In the genomic region with DNA sequence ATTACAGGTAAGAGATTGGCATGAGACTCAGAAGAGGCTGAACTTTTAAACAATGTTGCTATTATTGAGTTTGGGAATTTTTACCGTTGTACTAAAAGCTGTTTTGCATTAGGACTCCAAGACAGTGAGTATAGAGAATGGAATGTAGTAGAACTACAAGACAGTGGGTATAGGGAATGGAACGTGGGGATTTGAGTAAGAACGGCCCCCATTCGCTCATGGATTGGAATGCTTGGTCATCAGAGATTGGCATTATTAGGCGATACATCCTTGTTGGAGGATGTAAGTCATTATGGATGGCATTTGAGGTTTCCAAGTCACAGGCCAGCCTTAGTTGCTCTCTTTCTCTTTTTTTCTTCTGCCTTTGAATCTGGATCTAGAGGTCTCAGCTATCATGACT, we compare ENCODE assay signal across 26 mouse cellular contexts.
"Had no signal": no experiment of that assay in that cellular context is flagged by ENCODE, and none has a peak within 500 bp of the region (broad histone marks: within the 10 kb centered on the region; RNA-seq: fewer than 3 reads in every experiment).

No protein-coding gene starts in this region.

- H3K4me3 ChIP-seq: gastrocnemius, adult 2 months; heart, embryonic 13.5 days; heart, embryonic 15.5 days; hindbrain, embryonic 13.5 days; hindbrain, embryonic 15.5 days; layer of hippocampus, adult 2 months; left cerebral cortex, adult 2 months; limb, embryonic 10.5 days; limb, embryonic 12.5 days; liver, embryonic 13.5 days; liver, embryonic 15.5 days had no signal

- H3K27ac ChIP-seq: gastrocnemius, adult 2 months; heart, embryonic 13.5 days; heart, embryonic 15.5 days; hindbrain, embryonic 13.5 days; hindbrain, embryonic 15.5 days; hindbrain, postnatal 0 days; layer of hippocampus, adult 2 months; left cerebral cortex, adult 2 months; limb, embryonic 10.5 days; limb, embryonic 12.5 days; liver, embryonic 13.5 days; liver, embryonic 15.5 days had no signal

- H3K27me3 ChIP-seq: heart, embryonic 13.5 days; heart, embryonic 15.5 days; hindbrain, embryonic 13.5 days; hindbrain, embryonic 15.5 days; limb, embryonic 12.5 days; liver, embryonic 13.5 days; liver, embryonic 15.5 days had no signal

- H3K9me3 ChIP-seq: heart, embryonic 13.5 days; heart, embryonic 15.5 days; hindbrain, embryonic 13.5 days; hindbrain, embryonic 15.5 days; limb, embryonic 10.5 days; limb, embryonic 12.5 days; liver, embryonic 13.5 days; liver, embryonic 15.5 days had no signal

- DNase-seq: gastrocnemius, adult 2 months; gastrocnemius, postnatal 10 days; gastrocnemius, postnatal 25 days; heart, adult 18-20 months; heart, postnatal 14 days; heart, postnatal 36 days; kidney, adult 18-20 months; kidney, adult 8-10 months; kidney, postnatal 10 days; kidney, postnatal 25 days; kidney, postnatal 4 days; liver; liver, embryonic 13.5 days had no signal

- H3K9ac ChIP-seq: heart, embryonic 13.5 days; heart, embryonic 15.5 days; hindbrain, embryonic 13.5 days; hindbrain, embryonic 15.5 days; limb, embryonic 12.5 days; liver, embryonic 13.5 days; liver, embryonic 15.5 days had no signal

- H3K4me1 ChIP-seq: heart, embryonic 13.5 days; heart, embryonic 15.5 days; hindbrain, embryonic 13.5 days; hindbrain, embryonic 15.5 days; limb, embryonic 10.5 days; limb, embryonic 12.5 days; liver, embryonic 13.5 days; liver, embryonic 15.5 days had no signal

- H3K4me2 ChIP-seq: heart, embryonic 11.5 days; heart, embryonic 13.5 days; heart, embryonic 15.5 days; hindbrain, embryonic 13.5 days; hindbrain, embryonic 15.5 days; limb, embryonic 12.5 days; liver, embryonic 11.5 days; liver, embryonic 13.5 days; liver, embryonic 15.5 days had no signal

- H3K36me3 ChIP-seq: heart, embryonic 13.5 days; heart, embryonic 15.5 days; hindbrain, embryonic 13.5 days; hindbrain, embryonic 15.5 days; limb, embryonic 10.5 days; limb, embryonic 12.5 days; liver, embryonic 13.5 days; liver, embryonic 15.5 days had no signal

- ATAC-seq: hindbrain, postnatal 0 days; intestine, postnatal 0 days had no signal
